Mouse (Mus musculus) thymus, postnatal 25 days (tissue): Measurements from ENCODE around the gene Rimbp3.
A peak's percentile ranks its signal among the peaks of the same experiment; 100 is the strongest.
"Not testable (repeated sequence)": the region's sequence is repeated elsewhere in the genome, so short reads cannot be mapped to it uniquely, and the experiment has no call there.

ENCODE experiments used
- DNase-seq: peaks from one replicate; pipeline ENCODE4 v3.0.0; 2022

Rimbp3 gene

GRCm38 (mm10) chr16:17208389-17209361 lies at the start of gene Rimbp3:
Gene Rimbp3 (plus strand): TSS chr16:17208603.
- DNase-seq: peak; percentile 86

DNA sequence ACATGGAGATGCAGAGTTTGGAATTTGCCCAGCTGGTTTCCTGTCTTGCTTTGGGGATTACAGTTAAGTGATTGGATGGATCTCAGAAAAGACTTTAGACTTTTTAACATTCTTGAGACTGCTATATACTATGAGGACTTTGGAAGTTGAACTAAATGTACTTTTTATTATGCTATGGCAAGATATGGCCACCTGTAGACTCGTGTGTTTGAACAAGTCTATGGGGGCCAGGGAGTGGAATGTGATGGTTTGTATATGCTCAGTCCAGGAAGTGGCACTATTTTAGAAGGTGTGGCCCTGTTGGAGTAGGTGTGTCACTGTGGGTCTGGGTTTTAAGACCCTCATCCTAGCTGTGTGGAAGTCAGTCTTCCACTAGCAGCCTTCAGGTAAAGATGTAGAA lies 42.9 kb upstream of the Rimbp3 start:
- not testable (repeated sequence) for DNase-seq

GRCm38 (mm10) chr16:17167179-17167578 lies 41.2 kb upstream of the Rimbp3 start:
- DNase-seq: no peak

- no peak for DNase-seq
These were observed 40.4 kb upstream of the Rimbp3 start for GRCm38 (mm10) chr16:17168049-17168448.

DNA sequence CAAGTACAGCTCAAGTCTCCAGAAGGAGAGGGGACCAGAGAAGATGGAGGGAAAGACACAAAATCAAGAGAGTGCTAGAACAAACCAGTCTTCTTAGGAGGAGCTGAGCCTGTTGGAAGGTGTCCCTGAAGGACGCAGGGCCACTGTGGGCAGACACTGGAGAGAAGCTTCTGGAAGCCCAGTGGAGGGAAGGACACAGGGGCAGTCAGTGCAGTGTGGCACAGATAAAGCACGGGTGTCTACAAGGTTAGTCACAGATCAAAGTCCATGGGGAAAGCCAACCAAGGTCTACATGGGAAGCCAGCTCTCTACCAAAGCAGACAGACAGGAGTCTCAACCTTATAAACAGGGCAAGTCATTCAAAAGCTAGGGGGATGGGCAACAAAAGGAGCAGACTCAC lies 32.6 kb upstream of the Rimbp3 start:
- DNase-seq: no peak

GRCm38 (mm10) chr16:17177623-17178170 lies 30.7 kb upstream of the Rimbp3 start:
- no peak for DNase-seq

DNA sequence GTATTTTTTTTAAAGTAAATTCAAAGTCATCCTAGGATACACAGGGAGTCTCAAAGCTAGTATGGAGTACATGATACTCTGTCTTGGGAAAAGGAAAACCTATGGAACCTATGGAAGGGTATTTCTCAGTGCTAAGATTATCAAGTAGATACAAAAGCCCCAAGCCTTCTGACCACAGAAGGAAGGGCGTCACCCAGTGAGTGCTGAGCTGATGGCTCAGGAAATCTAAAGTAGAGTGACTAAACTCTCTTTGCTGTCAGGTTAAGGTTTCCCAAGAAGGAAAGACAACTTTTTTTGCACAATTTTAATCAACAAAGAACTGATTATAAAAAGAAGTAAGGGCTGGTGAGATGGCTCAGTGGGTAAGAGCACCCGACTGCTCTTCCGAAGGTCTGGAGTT lies 28.7 kb upstream of the Rimbp3 start:
- DNase-seq: no peak

GRCm38 (mm10) chr16:17181382-17181781 lies 27.0 kb upstream of the Rimbp3 start:
- DNase-seq: no peak

- no peak for DNase-seq
These were observed 26.3 kb upstream of the Rimbp3 start for GRCm38 (mm10) chr16:17182136-17182535.

DNA sequence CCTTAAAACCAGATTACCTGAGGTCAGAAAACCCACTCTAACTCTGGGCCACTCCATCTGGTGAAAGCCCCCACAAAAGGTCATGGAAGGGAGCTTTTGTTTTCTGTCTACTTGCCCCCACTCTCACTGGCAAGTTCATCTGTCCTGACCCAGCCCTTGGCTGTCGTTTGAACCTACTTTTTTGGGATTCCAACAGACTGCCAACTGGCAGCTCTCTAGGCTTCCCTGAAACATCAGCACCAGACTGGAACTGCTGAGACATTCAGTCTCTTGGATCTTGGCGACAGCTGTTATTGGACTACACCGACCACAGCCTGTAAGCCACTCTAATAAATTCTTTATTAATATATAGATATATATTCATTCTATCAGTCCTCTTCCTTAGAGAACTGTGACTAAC lies 25.4 kb upstream of the Rimbp3 start:
- DNase-seq: no peak

DNA sequence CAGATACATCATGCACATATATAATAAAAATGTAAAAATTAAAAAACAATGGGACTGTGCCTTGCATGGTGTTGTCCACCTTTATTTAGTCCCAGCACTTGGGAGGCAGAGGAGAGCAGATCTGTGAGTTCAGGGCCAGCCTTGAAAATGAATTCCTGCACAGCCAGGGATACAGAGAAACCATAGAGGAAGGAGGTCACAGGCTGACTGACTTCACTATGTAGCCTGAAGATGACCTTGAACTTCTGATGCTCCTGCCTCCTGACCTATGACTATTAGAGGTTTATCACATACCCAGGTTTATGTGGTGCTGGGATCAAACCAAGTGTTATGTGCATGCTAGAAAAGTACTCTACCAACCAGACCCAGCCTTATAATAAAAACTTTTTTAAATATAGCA lies 22.9 kb upstream of the Rimbp3 start:
- no peak for DNase-seq

- DNase-seq: no peak
These were observed 14.6 kb upstream of the Rimbp3 start for GRCm38 (mm10) chr16:17193823-17194222.

- peak; percentile 8 for DNase-seq
These were observed 8.1 kb upstream of the Rimbp3 start for GRCm38 (mm10) chr16:17200121-17200952.

DNA sequence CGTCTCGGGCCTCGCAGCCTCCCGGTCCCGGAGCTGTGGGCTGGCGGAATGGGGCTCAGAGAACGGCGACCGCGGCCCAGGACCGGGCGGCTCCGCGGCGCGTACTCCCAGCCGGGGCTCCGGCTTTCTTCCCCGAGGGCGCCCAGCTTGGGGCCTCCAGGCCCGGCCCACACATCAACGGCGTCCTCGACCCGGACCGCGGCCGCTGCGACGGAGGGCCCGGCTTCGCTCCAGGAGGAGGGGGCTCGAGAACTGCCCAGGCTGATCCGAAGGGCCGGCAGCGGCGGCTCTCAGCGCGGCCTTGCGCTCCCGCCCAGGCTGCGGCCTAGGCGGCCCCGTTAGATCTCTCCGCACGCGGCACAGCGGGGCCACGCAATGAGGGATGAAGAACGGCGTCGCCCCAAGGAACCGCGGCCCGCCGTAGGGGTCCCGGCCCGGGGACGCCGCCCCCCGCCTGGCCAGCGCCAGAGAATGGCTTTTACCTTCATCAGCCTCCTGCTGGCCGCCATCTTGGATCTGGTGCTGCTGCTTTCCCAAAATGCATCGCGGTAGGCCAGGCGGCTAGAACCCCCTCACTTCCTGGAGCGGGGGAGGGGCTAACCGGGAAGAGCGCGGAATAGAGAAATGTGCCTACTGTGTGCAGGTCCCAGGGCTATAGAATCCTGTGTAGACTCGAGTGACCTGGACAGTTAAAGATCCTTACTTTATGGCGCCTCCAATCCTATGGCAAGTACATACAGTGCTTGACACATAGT lies 7.3 kb upstream of the Rimbp3 start:
- DNase-seq: peak; percentile 89

- no peak for DNase-seq
These were observed 6.4 kb upstream of the Rimbp3 start for GRCm38 (mm10) chr16:17201977-17202376.

DNA sequence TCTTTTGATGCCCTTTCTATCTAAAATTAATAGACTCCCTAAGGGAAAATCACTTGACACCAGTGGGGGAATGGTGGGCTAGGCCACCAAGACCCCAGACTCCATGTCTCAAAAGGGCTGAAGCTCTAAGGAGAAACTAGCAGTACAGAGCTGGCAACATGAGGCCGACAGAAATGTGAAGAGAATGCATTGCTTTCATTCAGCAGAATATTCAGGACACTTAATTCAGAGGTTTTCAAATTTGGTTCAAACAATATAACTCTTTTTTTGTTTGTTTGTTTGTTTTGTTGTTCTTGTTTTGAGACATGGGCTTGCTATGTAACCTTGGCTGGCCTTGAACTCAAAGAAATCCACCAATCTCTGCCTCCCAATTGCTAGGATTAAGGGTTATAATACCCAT lies 5.9 kb upstream of the Rimbp3 start, which contains the start of gene Ube2l3:
Gene Ube2l3, minus strand, starts transcription at position 101 of the 400 bp plus-strand sequence.
- DNase-seq: no peak

DNA sequence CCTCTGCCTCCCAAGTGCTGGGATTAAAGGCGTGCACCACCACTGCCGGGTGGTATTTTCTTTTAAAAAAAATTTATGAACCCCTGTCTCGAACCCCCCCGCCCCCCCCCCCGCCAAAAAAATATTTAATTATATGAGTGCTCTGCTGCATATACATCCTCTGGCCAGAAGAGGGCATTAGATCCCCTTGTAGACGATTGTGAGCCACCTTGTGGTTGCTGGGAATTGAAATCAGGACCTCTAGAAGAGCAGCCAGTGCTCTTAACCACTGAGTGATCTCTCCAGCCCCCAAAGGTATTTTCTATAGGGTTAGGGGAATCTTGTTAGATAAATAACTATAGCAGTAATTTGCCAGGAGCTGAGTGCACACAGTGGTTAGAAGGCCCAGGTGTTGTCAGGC lies 3.4 kb upstream of the Rimbp3 start:
- DNase-seq: peak; percentile 44

DNA sequence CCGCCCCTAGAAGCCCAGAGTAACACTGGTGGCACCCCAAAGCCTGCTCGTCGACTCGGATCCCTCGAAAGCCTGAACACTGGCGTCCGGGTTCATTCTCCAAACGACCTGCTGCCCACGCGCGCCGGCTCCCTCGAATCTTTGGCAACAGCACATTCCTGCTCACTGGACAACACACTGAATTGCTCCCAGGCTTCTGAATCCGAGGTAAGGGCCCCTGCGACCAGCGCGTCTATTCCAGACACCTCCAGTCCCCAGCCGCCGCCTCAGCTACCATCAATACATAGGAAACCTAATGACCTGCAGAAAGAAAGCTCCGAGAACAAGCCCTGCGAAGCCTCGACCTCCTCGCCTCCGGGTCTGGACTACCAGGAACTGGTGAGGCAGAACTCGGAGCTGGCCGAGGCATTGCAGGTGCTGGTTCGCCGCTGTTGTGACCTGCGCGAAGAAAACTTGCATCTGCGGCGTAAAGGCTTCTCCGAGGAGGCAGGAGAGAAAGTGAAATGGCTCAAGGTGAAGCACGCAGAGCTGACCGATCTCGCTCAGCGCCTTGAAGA lies 1.1 kb downstream of the Rimbp3 start:
- DNase-seq: no peak

GRCm38 (mm10) chr16:17209981-17210838 lies 1.8 kb downstream of the Rimbp3 start:
- DNase-seq: peak; percentile 95

- no peak for DNase-seq
These were observed 8.7 kb downstream of the Rimbp3 start for GRCm38 (mm10) chr16:17216934-17217633.
